In genomic region chr11:70525184-70525678, GRCm38 (mm10) we compare ENCODE assay signal across 7 mouse cellular contexts. TPM values are rescaled to one million over a fixed set of nuclear protein-coding genes. Genes with fewer than 3 reads are reported as not detected.
DNase-seq lines count a peak whose midpoint lies in the region; ATAC-seq lines count a peak whose summit lies in the region.

Gene Psmb6, plus strand, starts transcription at chr11:70525367.

- intact Hi-C loops in gastrocnemius, postnatal 36 days (cut with DNase I): no loop called here
- intact Hi-C loops in left cerebral cortex, postnatal 25 days (cut with DNase I): loop anchor here (1.0 kb wide), 1 partner anchor 36 kb away; no protein-coding TSS in a partner anchor

- peaks cover 14% of the 10 kb centered on the region for H3K4me1 ChIP-seq in intestine, embryonic 15.5 days (replicated peaks)
- peaks cover 18% of the 10 kb centered on the region for H3K4me1 ChIP-seq in midbrain, embryonic 10.5 days

- under 1% methylated on average over 24 of the region's 26 CpGs for WGBS in intestine, embryonic 15.5 days
- under 1% methylated on average over 25 of the region's 26 CpGs for WGBS in midbrain, embryonic 10.5 days

- H3K36me3 ChIP-seq in intestine, embryonic 15.5 days: peaks cover 15% of the 10 kb centered on the region
- peaks cover 36% of the 10 kb centered on the region for H3K36me3 ChIP-seq in midbrain, embryonic 10.5 days

- H3K9me3 ChIP-seq in intestine, embryonic 15.5 days: no peaks in the 10 kb centered on the region
- H3K9me3 ChIP-seq in midbrain, embryonic 10.5 days (replicated peaks): no peaks in the 10 kb centered on the region

- no peaks in the 10 kb centered on the region for H3K27me3 ChIP-seq in intestine, embryonic 15.5 days (replicated peaks)
- peaks cover 6% of the 10 kb centered on the region; the same call in 1 of the 2 replicates for H3K27me3 ChIP-seq in midbrain, embryonic 10.5 days (ENCODE audit: low read depth, poor library complexity, severe bottlenecking)

- DNase-seq in adrenal gland, adult 2 months: peak; percentile 93
- DNase-seq in embryo, embryonic 11.5 days (ENCODE audit: low read depth, low spot score): peak; percentile 91
- DNase-seq in gastrocnemius, postnatal 36 days: peak; percentile 77 to 83
- DNase-seq in left cerebral cortex, postnatal 25 days (ENCODE audit: low spot score in 2 of 2): peak; percentile 93 to 98
- DNase-seq in midbrain, embryonic 10.5 days (ENCODE audit: low spot score): peak; percentile 91
- DNase-seq in right cerebral cortex, postnatal 4 days: peak; percentile 82

- H3K4me3 ChIP-seq in intestine, embryonic 15.5 days (replicated peaks): peak within 1 kb of the TSS; percentile 67
- H3K4me3 ChIP-seq in midbrain, embryonic 10.5 days: peak within 1 kb of the TSS; percentile 80

- H3K27ac ChIP-seq in intestine, embryonic 15.5 days: peak within 1 kb of the TSS; percentile 36; the same call in 1 of the 2 replicates
- peak within 1 kb of the TSS; percentile 88 for H3K27ac ChIP-seq in midbrain, embryonic 10.5 days (replicated peaks)

- ATAC-seq in intestine, embryonic 15.5 days: peak; percentile 94

- peak within 1 kb of the TSS; percentile 76 for H3K4me2 ChIP-seq in intestine, embryonic 15.5 days (replicated peaks)

- H3K9ac ChIP-seq in intestine, embryonic 15.5 days: peak within 1 kb of the TSS; percentile 64

RNA-seq across cellular contexts. Expression of gene Psmb6, which starts in this region (rescaled TPM):
- total RNA-seq in adrenal gland, adult 2 months (2021): 100 to 1,000 TPM; 269 to 295 TPM
- polyA plus RNA-seq in adrenal gland, adult 2 months (2012; rRNA removed): 227 and 268 TPM in 2 replicates
- 100 to 1,000 TPM; 242 TPM for total RNA-seq in gastrocnemius, postnatal 36 days (2021)
- polyA plus RNA-seq in intestine, embryonic 15.5 days (2015; fragmentation: Nextera tagmentation; extraction: Ambion mirVana): 646 and 704 TPM in 2 replicates
- total RNA-seq in left cerebral cortex, postnatal 25 days (2021): 100 to 1,000 TPM; 172 to 186 TPM
- 1,085 and 1,129 TPM in 2 replicates for polyA plus RNA-seq in midbrain, embryonic 10.5 days (2016; fragmentation: Nextera tagmentation; extraction: Ambion mirVana)

Comparison
In these comparisons a context has a peak if more than half of its experiments do, and no peak if none do; other contexts are left out.
1. Peak in every context shown above with its lines: DNase-seq, ATAC-seq, H3K4me3 ChIP-seq and H3K27ac ChIP-seq.